Mouse (Mus musculus) T-helper 1 cell (primary cell): Measurements from ENCODE around the gene Hdgfl2.

ENCODE experiments used
- in situ Hi-C: fragments of 300-600 bp; cut with MboI, MseI; formaldehyde crosslinking; loops from one replicate; pipeline ENCODE4 v1.15.1; 2025; ENCODE audit warnings: high pct_unique_total_duplicates

Hdgfl2 gene

DNA sequence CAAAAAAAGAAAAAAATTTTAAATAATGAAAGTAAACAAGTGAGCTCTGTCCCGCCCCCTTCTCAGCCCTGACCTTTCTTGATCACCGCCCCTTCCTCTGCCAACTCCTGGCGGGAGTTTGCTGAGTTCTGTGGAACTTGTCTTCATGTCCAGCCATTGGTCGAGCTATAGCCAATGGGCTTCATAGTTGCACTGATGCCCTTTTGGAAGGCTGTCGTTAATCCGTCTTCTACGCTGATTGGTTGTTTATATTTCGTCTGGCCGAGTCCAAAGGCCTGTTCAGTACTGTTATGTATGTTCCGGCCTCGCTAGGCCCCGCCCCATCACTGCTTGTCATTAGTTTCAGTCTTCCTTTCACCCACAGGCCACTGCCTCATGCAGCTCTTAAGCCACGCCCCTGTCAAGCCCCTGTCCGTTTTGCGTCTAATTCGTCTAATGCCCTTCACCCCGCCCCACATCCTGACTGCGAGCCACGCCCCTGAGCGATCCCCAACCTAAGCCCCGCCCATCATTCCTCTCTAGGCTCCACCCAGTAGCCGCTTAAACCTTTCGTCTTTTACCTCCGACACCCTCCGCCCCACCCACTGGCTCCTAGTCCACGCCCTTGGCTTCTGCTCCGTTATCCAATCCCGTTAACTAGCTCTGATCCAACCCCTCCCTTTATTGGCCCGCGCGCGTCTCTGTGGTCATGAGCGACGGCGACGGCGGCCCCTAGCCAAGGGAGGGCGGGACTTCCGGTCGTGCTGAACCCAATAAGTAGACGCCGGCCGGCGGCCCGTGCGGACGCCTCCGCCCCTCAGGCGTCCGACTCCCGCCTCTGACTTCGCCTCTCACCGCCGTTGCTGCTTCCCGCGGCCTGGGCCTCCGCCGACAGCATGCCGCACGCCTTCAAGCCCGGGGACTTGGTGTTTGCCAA, at the start of gene Hdgfl2:
Hdgfl2 (plus strand) TSS at position 755 of the 916 bp plus-strand sequence.
- in situ Hi-C loops, result no loop called here

DNA sequence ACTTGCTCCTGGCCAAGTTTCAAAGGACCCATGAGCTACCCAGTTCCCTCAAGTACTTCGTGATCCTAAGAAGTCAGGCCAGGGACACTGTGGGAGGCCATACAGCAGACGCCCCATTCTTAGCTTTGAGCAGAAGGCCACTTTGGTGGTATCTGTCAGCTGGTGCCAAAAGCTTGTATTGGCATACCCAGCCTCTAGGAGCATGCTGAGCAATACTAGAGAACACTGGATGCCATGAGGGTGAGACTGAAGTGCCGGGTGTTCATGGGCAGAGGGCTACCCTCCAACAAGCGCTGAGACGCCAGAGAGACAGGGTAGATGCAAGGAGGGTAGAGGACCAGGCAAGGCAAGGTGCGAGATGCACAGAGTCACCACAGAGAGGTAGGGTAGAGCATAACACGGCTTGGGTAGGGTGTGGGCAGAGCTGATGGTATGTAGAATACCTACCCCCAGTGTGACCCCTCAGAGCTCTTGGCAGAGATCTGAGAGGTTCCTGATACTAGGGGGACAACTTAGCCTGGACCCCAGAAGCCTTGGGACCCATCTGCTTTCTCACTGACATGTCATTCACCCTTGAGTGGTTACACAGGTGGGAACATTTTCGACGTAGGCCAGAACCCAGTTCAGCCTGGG, 49.1 kb upstream of the Hdgfl2 start:
- in situ Hi-C loops, result no loop called here

DNA sequence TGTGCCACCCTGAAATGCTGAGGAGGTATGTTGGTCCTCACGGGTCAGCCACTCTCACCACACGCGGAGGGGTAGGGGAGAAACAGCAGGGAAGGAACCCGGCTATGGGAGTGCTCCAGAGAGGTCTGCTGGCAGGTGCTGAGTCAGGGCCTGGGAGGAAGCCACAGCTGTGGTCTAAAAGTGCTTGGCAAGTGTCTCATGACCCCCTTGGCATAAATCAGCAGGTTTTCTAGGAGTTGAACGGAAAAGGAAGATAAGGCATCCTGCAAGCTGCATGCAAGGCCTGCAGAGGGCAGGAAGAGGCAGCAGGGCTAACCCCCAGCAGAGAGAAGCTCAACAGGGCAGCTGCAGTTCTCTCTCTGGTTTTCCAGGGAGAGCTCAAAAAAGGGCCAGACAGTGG, 48.5 kb upstream of the Hdgfl2 start:
- in situ Hi-C loops, result no loop called here

DNA sequence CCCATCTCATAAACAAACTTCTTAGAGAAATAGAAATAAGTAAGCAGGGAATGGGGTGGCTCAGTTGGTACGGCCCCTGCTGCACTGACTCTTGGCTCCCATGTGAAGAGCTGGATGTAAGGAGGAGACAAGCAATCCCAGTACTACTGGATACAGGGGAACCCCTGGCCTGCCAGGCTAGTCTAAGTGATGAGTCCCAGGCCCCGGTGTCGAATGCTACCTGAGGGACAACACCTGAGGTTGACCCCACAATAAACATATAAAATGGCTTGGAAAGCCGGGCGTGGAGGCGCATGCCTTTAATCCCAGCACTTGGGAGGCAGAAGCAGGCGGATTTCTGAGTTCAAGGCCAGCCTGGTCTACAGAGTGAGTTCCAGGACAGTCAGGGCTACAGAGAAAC, 48.0 kb upstream of the Hdgfl2 start:
- in situ Hi-C loops, result no loop called here

DNA sequence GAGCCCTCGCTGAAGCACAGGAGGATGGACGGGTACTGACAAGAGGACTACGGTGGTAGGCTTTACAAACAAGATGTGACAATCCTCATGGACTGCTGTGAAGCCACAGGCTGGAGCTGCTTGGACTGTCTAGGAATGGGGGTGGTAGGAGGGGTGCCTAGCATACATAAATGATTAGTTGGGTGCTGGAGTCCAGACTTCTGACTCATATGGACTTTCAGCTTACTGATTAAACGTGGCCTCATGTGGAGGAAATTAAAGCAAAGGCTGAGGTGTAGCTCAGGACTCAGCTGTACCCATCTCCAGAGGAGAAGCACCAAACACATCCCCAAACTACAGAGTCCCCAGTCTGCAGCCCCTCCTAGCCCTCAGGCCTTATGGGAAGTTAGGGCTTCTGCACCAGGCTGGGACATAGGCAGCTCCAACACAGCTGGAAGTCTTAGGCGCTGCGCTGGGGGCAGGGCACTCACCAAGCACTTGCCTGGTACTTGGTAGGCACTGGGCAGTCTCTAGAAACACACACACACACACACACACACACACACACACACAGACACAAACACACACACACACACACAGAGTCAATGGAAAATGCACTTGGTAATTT, 47.2 kb upstream of the Hdgfl2 start:
- in situ Hi-C loops, result no loop called here

DNA sequence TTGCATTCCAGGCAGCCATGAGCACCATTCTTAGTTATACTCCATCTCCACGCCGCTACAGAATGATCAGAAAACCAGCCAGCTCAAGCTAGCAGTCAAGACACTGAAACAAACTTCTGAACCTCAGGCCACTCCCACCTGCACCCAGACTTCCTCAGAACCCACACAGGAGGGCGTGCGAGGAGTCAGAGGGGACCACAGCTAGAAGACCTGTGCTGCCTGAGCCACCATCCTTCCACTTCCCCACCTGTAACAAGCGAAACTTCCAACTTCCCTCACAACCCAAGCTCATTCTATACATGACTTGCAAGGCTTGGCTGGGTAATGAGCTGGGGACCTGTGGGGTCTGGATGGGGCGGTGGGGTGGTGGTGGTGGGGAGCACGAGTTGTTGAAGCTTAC, 46.6 kb upstream of the Hdgfl2 start:
- in situ Hi-C loops, result no loop called here

DNA sequence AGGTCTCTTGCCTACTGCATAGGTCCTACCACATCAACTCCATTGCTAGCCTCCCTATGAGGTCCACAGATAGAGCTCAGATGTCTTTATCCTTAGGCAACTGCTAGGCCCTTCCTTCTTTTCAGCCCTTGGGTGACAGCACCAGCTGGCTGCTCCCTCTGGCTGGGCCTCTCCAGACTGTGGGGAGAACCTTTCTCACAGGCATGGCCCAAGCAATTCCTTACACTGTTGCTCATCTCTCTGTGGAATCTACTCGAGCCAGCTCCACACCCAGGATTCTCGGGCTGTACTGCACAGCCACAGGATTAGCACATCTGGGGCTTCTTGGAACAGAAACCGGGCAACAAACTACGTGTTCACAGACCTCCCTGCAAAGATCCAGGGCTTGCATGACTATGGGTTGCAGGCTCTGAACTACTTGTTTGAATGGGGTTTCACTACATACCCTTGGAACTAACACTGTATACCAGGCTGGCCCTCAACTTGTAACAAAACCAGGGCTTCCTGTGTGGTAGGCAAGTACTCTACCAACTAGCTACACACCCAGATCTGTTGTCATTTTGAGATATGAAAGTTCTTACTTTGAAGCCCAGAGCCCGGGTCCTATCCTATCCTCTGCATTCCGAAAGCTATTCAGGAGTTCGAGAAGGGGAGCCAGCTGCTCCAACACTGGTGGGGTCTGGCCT, 45.3 kb upstream of the Hdgfl2 start:
- in situ Hi-C loops, result no loop called here

DNA sequence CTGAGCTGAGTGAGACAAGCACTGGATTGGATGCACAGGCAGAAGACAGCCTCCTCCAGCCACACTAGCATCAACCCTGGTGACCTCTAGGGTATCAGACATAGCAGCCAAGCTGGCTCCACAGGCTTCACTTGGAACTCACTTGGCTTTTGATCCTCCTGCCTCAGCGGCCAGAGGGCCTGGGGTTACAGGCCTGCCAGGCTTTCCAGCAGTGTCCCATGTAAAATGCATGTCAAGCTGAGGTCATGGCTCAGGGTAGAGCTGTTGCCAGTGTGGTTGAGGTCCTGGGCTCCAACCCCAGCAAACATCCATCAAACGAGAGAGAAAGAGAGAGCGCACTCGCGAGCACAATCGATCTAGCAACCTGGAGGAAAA, 44.7 kb upstream of the Hdgfl2 start:
- in situ Hi-C loops, result no loop called here

DNA sequence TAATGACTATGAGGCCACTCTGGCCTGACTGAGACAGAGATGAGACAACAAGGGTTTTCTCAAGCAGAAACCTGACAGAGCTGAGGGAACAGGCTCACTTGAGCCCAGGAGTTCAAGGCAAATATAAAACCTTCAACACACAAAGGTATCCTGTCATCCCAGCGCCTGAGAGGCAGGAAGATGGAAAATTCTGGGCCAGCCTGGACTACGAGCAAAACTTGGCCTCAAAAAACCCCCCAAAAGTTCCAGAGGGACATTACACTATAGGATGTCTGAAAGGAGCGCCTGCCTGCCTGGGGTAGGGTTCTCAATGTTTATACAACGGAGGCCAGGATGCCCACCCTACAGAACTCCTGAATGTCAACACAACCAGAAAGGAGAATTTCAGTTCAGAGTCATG, 44.2 kb upstream of the Hdgfl2 start:
- in situ Hi-C loops, result no loop called here

DNA sequence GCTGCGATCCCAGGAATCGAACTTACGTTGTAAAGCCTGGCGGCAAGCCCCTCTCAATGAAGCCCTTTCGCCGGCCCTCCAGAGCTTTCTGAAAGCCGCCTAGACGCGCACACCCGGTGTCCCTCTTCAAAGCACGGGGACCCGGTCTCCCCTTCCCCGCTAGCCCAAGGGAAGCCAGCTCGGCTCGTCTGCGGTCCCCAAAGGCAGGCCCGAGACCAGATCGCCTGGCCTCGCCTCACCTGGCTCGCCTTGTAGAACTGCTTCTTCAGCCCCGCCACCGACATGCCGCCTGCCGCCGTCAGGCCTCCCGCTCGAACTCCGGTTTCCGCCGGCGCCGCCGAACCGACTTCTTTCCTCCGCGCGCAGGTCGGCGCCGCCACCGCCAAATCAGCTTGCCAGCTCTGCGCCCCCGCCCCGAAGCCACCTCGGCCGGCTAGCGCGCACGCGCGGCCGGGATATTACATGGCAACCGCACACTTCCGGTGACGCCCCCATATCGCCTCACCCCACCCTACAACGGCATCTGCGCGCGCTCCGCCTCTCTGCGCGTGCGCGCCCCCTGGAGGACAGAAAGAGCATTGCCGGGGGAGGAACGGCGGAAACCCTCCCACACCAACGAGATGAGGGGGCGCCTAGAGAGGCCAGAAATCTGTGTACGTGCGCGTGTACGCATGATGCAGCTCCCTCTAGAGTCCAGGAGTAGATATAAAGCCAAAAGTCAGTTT, 43.1 kb upstream of the Hdgfl2 start, which contains the start of gene Sh3gl1:
Sh3gl1 (minus strand) TSS at position 460 of the 725 bp plus-strand sequence.
- in situ Hi-C loops, result no loop called here

DNA sequence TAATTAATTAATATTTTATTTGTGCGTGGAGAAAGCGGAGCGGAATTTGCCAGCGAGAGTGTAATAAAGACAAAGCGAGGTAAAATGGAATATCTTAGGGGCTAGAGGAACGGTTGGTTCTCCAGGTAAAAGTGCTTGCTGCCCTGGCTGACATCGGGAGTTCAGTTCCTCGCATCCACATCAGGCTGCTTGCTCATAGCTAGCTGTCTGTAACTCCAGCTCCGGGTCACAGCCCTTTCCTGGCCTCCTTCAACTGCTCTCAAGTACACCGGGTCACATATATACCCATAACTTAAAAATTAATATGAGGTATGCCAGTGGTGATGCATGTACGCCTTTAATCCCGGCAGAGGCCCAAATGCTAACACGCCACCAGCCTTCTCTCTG, 42.5 kb upstream of the Hdgfl2 start:
- in situ Hi-C loops, result no loop called here

DNA sequence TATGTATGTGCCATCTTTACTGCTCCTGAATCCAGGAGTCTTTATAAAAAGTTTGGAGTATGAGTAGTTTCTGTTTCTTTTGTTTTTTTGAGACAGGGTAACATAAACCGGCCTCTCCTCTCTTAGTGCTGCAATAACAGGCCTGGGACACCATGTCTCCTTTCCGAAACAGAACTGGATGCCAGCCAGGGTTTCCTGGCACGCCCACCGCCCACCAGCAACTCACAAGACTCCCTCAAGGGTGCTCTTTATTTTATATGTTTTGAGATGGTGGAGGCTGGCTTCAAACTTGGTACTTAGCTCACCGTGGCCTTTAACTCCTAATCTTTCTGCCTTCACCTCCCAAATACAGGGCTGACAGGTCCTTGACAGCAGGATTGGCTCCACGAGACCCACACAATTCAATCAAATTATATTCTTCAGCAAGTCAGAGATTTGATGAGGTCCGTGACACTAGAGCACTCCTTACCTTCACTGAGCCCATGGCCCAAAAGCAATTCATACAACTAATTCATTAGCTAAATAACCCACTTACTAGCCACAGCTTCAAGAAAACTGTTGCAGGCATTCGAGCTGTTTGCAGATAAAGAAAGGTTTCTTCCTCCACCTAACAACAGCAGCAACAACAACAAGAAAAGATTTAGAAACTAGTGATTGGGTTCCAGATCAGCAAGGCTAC, 40.7 kb upstream of the Hdgfl2 start:
- in situ Hi-C loops, result no loop called here

DNA sequence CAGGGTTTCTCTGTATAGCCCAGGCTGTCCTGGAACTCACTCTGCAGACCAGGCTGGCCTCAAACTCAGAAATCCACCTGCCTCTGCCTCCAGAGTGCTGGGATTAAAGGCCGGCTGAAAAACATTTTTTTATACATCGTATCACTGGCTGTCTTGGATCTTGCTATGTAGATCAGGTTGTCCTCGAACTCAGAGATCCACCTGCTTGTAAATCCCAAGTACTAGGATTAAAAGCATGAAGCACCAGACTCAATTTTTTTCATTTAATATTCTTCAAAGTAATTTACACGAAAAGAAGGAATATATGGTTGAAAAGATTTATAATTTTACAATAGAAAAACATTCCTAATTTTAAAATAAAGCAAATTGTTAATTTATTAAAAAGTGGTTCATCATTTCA, 40.1 kb upstream of the Hdgfl2 start:
- in situ Hi-C loops, result no loop called here

DNA sequence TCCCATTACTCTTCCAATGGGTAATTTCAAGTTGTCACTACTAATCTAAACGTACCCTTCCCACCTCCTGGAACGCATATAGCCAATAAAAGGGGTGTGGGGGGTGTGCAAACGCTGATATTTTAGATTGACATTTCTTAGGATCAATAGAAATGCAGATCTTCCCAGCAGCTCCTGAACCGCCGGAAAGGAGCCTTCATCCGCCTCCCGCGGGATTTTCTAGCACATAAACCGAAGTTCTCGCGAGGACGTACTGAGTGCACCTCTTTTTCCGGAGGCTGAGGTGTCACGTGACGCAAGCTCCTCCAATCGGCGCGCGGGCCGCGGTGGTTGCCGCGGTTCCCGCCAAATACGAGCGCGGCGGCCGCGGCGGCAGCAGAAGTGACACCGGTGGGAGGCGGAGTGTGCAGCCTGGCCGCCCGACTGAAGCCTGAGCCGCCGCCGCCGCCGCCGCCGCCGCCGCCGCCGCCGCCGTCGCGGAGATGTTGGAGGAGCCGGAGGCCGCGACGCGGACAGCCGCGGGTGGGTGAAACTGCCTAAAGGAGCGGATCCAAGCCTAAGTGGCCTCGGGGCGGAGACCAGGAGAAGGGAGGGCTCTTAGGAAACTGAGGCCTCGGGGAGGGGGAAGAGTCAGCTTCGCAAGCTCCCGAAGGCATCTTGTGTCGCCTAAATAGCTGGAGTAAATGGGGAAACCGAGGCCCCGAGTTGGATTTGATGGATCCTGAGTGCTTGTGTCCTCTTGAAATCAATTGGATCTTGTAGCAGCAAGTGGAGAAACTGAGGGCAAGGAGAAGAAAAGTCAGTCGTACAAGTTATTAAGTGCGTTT, 39.2 kb upstream of the Hdgfl2 start, which contains the start of gene Chaf1a:
Chaf1a (plus strand) TSS at position 410 of the 827 bp plus-strand sequence.
- in situ Hi-C loops, result no loop called here

DNA sequence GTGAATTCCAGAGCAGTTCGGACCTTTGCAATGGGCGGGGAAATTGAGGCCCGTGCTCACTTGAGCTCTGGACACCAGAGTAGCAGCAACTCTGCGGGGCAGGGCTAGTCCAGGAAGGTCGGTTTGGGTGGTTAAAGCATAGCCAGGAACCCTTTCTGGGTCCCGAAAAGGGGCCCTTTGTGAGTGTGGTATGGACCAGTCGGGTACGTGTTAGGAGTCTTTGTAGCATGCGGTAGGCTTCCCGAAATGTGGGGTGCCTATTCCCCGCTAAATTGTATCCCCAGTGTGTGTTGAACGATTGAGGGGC, 38.6 kb upstream of the Hdgfl2 start:
- in situ Hi-C loops, result no loop called here

DNA sequence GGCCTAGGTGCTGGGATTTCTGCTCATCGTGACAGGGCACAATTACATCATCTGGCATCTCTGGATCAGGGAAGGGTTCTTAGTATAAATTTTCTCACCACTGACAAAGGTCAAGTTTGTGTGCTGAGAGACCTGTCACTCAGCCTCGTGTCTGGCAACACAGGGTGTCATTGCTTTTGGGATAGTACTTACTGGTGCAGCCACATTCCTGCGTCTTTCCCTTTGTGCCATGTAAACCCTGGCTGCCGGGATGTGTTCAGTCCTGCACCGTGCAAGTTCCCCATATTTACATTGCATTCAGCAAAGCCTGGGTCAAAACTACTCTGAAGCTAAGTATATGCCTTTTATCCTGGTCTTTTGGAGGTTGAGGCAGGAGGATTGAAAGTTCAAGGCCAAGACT, 28.1 kb upstream of the Hdgfl2 start:
- in situ Hi-C loops, result no loop called here

DNA sequence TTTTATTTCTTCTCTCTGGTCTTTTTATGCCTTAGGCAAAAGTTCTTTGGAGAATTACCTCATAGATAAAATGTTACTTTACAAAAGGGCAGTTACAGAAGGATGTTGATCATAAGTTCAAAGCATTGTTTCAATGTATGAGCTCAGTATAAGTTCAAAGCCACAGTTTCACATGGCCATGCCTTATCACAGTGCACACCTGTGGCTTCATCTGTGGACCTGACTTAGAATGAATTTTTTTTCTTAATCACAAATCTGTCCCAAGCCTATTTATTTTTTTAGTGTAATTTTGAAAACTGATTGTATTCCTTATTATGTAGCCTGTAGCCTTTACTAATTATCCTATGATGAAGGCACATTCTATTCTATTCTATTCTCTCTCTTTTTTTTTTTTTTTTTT, 24.5 kb upstream of the Hdgfl2 start:
- in situ Hi-C loops, result no loop called here

DNA sequence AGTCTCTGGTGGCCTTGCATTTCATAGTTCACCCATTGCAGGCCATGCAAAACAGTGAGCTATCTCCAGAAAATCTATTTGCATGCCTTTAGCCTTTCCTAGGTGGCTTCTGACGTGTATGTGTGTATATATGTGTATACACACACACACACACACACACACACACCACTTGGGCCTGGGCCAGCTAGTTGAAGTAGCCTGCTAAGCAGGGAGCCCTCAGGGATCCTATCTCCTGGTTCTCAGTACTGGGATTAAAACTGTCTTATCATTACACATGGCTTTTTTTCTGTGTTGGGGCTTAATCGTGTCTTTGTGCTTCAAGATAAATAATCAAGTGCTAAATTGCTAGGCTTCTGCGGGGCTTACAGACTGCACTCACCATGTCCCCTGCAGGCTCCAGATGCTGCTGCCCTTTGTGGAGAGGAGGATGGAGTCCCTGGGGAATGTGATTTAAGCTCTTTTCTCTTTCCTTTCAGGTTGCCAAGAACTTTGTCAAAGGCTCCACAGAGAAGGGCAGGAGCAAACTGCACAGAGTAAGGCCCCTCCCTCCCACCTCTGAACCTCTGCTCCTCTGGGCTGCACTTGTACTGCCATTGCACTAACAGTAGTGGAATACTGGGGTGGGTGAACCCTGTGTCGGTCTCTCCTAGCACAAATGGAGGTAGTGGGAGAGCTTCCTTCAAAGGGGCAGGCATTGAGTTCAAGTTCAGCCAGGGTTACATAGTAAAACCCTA, 23.3 kb upstream of the Hdgfl2 start:
- in situ Hi-C loops, result no loop called here

DNA sequence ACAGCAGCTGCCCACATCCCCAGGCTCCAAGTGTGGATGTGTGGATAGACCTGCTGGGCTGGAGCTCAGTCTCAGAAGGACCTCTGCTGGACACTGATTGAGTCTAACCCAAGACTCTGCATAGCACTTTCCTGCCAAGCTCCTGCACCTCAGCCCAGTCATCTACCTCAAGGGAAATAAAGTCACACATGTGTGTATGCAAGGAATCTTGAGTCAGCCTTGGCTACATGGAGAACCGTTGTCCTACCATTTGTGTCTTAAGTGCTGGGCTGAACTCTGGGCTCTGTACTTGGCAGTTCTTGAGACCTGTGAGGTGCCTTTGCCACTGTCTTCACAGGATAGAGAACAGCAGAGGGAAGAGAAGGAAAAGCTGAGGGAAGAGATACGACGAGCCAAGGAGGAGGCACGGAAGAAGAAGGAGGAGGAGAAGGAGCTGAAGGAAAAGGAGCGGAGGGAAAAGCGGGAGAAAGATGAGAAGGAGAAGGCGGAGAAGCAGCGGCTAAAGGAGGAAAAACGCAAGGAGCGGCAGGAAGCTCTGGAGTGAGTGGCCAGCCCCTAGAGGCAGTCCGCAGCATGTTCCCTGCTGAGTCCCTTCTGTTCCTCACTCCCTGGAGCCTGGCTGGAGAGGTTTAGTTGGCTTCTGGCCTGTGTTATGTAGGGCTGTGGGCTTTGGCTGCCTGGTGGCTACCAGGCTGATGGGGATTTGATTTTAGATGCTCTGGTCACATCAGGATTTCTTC, 21.9 kb upstream of the Hdgfl2 start:
- in situ Hi-C loops, result no loop called here
